Mouse (Mus musculus): Measurements from ENCODE around the gene Gm49378. TPM values are rescaled to one million over a fixed set of nuclear protein-coding genes. Genes with fewer than 3 reads are reported as not detected.

Gene Gm49378
- polyA plus RNA-seq, 1 experiment from 2014 or later, result 2.3 TPM

DNA sequence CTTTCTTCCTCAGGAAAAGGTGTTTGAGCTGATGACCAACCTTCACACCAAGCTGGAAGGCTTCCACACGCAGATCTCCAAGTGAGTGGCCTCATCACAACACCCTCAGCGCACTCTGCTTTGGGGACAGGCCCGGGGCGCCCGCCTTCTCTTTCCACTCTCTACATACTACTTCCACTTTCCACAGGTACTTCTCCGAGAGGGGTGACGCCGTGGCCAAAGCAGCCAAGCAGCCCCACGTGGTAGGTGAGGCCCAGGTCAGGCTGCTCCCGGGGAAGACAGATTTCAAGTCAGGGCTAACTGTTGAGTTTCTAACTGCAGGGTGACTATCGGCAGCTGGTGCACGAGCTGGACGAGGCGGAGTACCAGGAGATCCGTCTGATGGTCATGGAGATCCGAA, 57.0 kb downstream of the Gm49378 start:
- no peak overlapping the region for H3K27ac ChIP-seq
- peaks cover 28% of the 10 kb centered on the region for H3K36me3 ChIP-seq
- no peaks in the 10 kb centered on the region for H3K27me3 ChIP-seq (ENCODE audit: insufficient read depth, poor library complexity, severe bottlenecking)
- H3K9me3 ChIP-seq, result no peaks in the 10 kb centered on the region
- peaks cover 42% of the 10 kb centered on the region for H3K4me1 ChIP-seq
- 92% methylated on average over 16 of the region's 16 CpGs for WGBS
- H3K4me3 ChIP-seq, result no peak overlapping the region
- DNase-seq (ENCODE audit: low spot score), result no peak

DNA sequence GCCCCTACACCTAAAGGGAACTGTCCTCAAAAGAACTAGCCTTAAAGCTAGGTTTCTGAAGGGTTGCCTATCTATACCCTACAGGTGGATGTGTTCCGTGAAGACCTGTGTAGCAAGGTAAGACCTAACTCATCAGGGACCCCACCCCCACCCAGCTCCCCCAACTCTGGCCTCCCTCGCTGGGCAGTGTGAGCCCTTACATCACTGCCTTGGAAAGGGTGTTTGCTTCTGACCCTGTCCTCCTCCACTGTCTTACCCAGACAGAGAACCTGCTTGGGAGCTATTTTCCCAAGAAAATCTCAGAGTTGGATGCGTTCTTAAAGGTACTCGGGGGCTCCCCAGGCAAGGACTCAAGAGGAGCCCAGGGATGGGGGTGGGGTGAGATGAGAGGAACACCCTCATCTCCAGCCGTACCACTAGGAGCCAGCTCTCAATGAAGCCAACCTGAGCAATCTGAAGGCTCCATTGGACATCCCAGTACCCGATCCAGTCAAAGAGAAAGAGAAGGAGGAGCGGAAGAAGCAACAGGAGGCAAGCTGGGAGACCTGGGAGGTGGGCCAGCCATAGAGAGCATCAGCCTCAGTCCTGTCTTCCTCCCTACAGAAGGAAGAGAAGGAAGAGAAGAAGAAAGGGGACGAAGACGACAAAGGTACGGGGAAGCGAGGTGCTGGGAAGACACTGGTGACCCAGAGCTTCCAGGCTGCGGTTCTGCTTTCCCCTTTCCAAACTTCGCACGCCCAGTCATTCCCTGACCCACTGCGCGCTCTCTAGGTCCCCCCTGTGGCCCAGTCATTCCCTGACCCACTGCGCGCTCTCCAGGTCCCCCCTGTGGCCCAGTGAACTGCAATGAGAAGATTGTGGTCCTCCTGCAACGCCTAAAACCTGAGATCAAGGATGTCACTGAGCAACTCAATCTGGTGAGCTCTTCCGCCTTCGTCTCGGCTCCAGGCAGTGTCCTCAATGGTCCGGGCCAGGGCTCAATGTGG, 57.9 kb downstream of the Gm49378 start:
- 83% methylated on average over 23 of the region's 23 CpGs for WGBS
- no peaks in the 10 kb centered on the region for H3K9me3 ChIP-seq
- no peak overlapping the region for H3K27ac ChIP-seq
- 0 out of 2 replicates have a peak overlapping the region, but pooled peaks have one; percentile 8 for H3K4me3 ChIP-seq
- H3K4me1 ChIP-seq, result peaks cover 43% of the 10 kb centered on the region
- no peak for DNase-seq (ENCODE audit: low spot score)
- H3K27me3 ChIP-seq (ENCODE audit: insufficient read depth, poor library complexity, severe bottlenecking), result no peaks in the 10 kb centered on the region
- H3K36me3 ChIP-seq, result peaks cover 28% of the 10 kb centered on the region

Other genes starting within 250 kb of the Gm49378 start
- 62.6 and 85.5 TPM in 2 replicates for gene Dhrs4, start 159.1 kb downstream of the Gm49378 start, polyA plus RNA-seq (2016; fragmentation: Nextera tagmentation; extraction: Ambion mirVana)
- 1.5 and 3.3 TPM in 2 replicates for gene Carmil3, start 147.2 kb downstream of the Gm49378 start, polyA plus RNA-seq (2016; fragmentation: Nextera tagmentation; extraction: Ambion mirVana)
- 0.36 and 0.41 TPM in 2 replicates for gene Cpne6, start 127.5 kb downstream of the Gm49378 start, polyA plus RNA-seq (2016; fragmentation: Nextera tagmentation; extraction: Ambion mirVana)
- not detected in 2 replicates for gene Nrl, start 112.9 kb downstream of the Gm49378 start, polyA plus RNA-seq (2016; fragmentation: Nextera tagmentation; extraction: Ambion mirVana)
- gene Pck2, start 97.6 kb downstream of the Gm49378 start, polyA plus RNA-seq (2016; fragmentation: Nextera tagmentation; extraction: Ambion mirVana), result 31.5 and 32.5 TPM in 2 replicates
- gene Dcaf11, start 77.9 kb downstream of the Gm49378 start, polyA plus RNA-seq (2016; fragmentation: Nextera tagmentation; extraction: Ambion mirVana), result 69.9 and 75.2 TPM in 2 replicates
- 1.3 TPM in 1 of 2 replicates, not detected in the other for gene A730061H03Rik, start 77.5 kb downstream of the Gm49378 start, polyA plus RNA-seq (2016; fragmentation: Nextera tagmentation; extraction: Ambion mirVana)
- gene Fitm1, start 62.3 kb downstream of the Gm49378 start, polyA plus RNA-seq (2016; fragmentation: Nextera tagmentation; extraction: Ambion mirVana), result 74.6 and 136 TPM in 2 replicates
- 173 and 196 TPM in 2 replicates for gene Psme1, start 59.8 kb downstream of the Gm49378 start, polyA plus RNA-seq (2016; fragmentation: Nextera tagmentation; extraction: Ambion mirVana)
- gene Emc9, start 52.6 kb downstream of the Gm49378 start, polyA plus RNA-seq (2016; fragmentation: Nextera tagmentation; extraction: Ambion mirVana), result 17.1 and 22.1 TPM in 2 replicates
- 188 and 205 TPM in 2 replicates for gene Psme2, start 46.8 kb downstream of the Gm49378 start, polyA plus RNA-seq (2016; fragmentation: Nextera tagmentation; extraction: Ambion mirVana)
- 14.4 and 21.9 TPM in 2 replicates for gene Rnf31, start 46.2 kb downstream of the Gm49378 start, polyA plus RNA-seq (2016; fragmentation: Nextera tagmentation; extraction: Ambion mirVana)
- gene Irf9, start 34.3 kb downstream of the Gm49378 start, polyA plus RNA-seq (2016; fragmentation: Nextera tagmentation; extraction: Ambion mirVana), result 5.9 and 7.4 TPM in 2 replicates
- 13.7 and 17.6 TPM in 2 replicates for gene Rec8, start 19.9 kb downstream of the Gm49378 start, polyA plus RNA-seq (2016; fragmentation: Nextera tagmentation; extraction: Ambion mirVana)
- gene Ipo4, start 1.9 kb downstream of the Gm49378 start, polyA plus RNA-seq (2016; fragmentation: Nextera tagmentation; extraction: Ambion mirVana), result 103 and 108 TPM in 2 replicates
- 91.6 and 96.4 TPM in 2 replicates for gene Tm9sf1, start 5.9 kb upstream of the Gm49378 start, polyA plus RNA-seq (2016; fragmentation: Nextera tagmentation; extraction: Ambion mirVana)
- gene Tssk4, start 12.3 kb upstream of the Gm49378 start, polyA plus RNA-seq (2016; fragmentation: Nextera tagmentation; extraction: Ambion mirVana), result 0.27 and 0.57 TPM in 2 replicates
- gene Mdp1, start 22.6 kb upstream of the Gm49378 start, polyA plus RNA-seq (2016; fragmentation: Nextera tagmentation; extraction: Ambion mirVana), result 71.6 and 79.7 TPM in 2 replicates
- gene Gmpr2, start 34.0 kb upstream of the Gm49378 start, polyA plus RNA-seq (2016; fragmentation: Nextera tagmentation; extraction: Ambion mirVana), result 50.8 and 58.8 TPM in 2 replicates
- gene Nedd8, start 34.2 kb upstream of the Gm49378 start, polyA plus RNA-seq (2016; fragmentation: Nextera tagmentation; extraction: Ambion mirVana), result 543 and 573 TPM in 2 replicates
- gene Tinf2, start 43.9 kb upstream of the Gm49378 start, polyA plus RNA-seq (2016; fragmentation: Nextera tagmentation; extraction: Ambion mirVana), result 44.4 and 50.4 TPM in 2 replicates
- 0.46 and 1.6 TPM in 2 replicates for gene Tgm1, start 76.0 kb upstream of the Gm49378 start, polyA plus RNA-seq (2016; fragmentation: Nextera tagmentation; extraction: Ambion mirVana)
- 25.1 and 29.4 TPM in 2 replicates for gene Rabggta, start 84.4 kb upstream of the Gm49378 start, polyA plus RNA-seq (2016; fragmentation: Nextera tagmentation; extraction: Ambion mirVana)
- 59.7 and 60.5 TPM in 2 replicates for gene Dhrs1, start 107.8 kb upstream of the Gm49378 start, polyA plus RNA-seq (2016; fragmentation: Nextera tagmentation; extraction: Ambion mirVana)
- gene Nop9, start 107.8 kb upstream of the Gm49378 start, polyA plus RNA-seq (2016; fragmentation: Nextera tagmentation; extraction: Ambion mirVana), result 33.2 and 49.1 TPM in 2 replicates
- 1.4 and 2.0 TPM in 2 replicates for gene Cideb, start 120.6 kb upstream of the Gm49378 start, polyA plus RNA-seq (2016; fragmentation: Nextera tagmentation; extraction: Ambion mirVana)
- gene Ltb4r2, start 123.5 kb upstream of the Gm49378 start, polyA plus RNA-seq (2016; fragmentation: Nextera tagmentation; extraction: Ambion mirVana), result 0.44 and 1.1 TPM in 2 replicates
- gene Ltb4r1, start 128.1 kb upstream of the Gm49378 start, polyA plus RNA-seq (2016; fragmentation: Nextera tagmentation; extraction: Ambion mirVana), result 0.53 and 0.79 TPM in 2 replicates
- 14.5 and 18.1 TPM in 2 replicates for gene Adcy4, start 146.2 kb upstream of the Gm49378 start, polyA plus RNA-seq (2016; fragmentation: Nextera tagmentation; extraction: Ambion mirVana)
- gene Ripk3, start 151.0 kb upstream of the Gm49378 start, polyA plus RNA-seq (2016; fragmentation: Nextera tagmentation; extraction: Ambion mirVana), result 20.0 and 32.0 TPM in 2 replicates
- gene Nfatc4, start 185.2 kb upstream of the Gm49378 start, polyA plus RNA-seq (2016; fragmentation: Nextera tagmentation; extraction: Ambion mirVana), result 15.4 and 35.8 TPM in 2 replicates
- 27.1 and 32.7 TPM in 2 replicates for gene Nynrin, start 216.1 kb upstream of the Gm49378 start, polyA plus RNA-seq (2016; fragmentation: Nextera tagmentation; extraction: Ambion mirVana)
- gene Cbln3, start 246.5 kb upstream of the Gm49378 start, polyA plus RNA-seq (2016; fragmentation: Nextera tagmentation; extraction: Ambion mirVana), result 0.12 and 0.30 TPM in 2 replicates
- gene Khnyn, start 247.1 kb upstream of the Gm49378 start, polyA plus RNA-seq (2016; fragmentation: Nextera tagmentation; extraction: Ambion mirVana), result 18.2 and 23.2 TPM in 2 replicates

All from heart, embryonic 10.5 days (tissue).